Mouse (Mus musculus): ENCODE measurements around the gene Tceal7. TPM values are rescaled to one million over a fixed set of nuclear protein-coding genes. Genes with fewer than 3 reads are reported as not detected.
"Not testable (repeated sequence)": the region's sequence is repeated elsewhere in the genome, so short reads cannot be mapped to it uniquely, and the experiment has no call there.

The Tceal7 gene
- total RNA-seq, 2 experiments from 2014 or later, result 539 to 771 TPM

DNA sequence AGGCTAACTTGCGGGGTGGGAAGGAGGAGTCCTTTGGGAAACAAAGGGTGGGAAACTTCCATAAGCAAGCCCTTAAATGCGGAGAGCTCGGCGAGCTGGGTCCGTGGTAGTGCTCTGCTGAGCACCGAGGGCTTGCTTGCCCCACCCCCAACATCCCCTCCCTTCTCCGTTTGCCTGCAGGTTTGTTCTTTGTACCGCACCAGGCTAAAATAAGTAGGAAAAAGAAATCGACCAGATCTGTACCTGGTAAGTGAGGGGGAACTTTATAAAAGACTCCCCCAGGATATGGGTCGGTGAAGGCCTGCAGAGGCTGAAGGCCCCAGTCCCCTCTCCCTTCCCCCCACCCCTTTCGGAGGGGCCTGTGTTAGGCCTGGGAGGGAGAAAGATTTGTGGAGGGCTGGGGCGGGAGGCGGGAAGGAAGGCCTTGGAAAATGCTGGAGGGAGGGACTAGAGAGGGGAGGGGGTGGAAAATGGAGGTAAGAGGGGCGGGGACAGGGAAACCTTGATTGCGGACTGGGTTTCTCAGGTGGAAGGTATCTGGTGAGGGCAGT is 31.0 kb downstream of the Tceal7 start:
- peak; percentile 5 for DNase-seq

DNA sequence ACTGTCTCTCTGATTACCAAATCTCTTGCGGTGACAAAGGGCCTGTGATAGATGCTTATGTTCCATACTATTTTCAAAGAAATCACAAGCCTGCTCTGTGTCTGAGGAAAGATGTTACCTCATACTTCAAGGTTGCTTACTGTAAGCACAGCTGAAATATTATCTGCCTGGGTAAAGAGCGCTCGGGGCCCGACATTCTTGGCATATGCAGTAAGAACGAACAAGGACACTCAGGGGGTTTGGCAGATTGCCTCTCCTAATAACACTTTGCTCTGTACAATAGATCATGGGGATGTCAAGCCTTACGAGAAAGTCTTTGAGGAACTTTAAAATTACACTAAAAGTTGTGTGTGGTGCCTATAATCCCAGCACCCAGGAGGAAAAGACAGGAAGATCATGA is 34.2 kb downstream of the Tceal7 start:
- no peak for DNase-seq

DNA sequence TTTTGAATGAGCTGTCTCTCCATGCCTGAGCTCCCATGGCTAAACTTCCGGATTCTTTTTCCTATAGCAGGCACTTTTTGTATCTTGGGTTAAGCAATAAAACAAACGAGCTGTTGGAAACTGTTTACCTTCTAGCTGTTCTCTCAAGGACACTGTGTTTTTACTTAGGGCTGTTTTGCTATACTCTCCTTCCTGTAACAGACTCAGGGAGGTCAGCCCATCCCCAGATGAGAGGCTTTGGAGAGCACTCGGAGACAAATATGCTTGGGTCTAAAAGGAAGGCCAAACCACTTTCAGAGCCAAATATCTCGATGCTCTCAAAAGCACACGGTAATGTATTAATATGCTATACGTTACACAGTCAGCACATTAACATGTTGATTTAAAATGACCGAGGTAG is 35.1 kb downstream of the Tceal7 start:
- no peak for DNase-seq

DNA sequence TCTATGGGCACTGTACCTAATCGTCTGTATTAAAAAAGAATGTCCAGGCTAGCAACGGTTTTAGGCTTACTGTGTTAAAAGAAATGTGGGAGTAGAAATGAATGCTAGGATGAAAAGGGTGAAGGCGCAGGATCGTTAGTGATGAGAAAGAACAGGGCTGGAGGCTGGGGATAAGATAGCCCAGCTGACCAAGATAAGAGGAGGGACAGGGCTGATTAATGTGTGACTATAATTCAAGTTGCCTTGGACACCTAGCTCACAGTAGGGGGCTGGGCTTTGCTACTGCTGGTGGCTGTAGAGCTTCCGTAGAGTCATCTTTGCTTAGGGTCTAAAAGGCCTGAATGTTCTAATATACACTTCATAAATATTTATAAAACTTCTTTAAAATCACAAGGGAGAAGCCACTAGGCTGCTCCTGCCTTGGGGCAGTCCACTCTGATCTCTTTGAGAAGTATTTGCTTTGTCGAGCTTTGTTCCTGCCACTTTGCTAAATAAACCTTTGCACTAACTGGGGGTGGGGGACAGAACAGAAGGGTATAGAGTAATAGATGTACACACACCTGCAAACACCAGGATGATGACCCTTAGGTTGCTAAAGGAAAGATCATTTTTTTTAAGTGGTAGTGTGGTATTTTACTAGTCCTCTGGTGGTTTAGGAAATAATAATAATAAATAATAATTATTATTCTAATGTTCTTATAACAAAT is 37.6 kb downstream of the Tceal7 start:
- DNase-seq, result no peak

DNA sequence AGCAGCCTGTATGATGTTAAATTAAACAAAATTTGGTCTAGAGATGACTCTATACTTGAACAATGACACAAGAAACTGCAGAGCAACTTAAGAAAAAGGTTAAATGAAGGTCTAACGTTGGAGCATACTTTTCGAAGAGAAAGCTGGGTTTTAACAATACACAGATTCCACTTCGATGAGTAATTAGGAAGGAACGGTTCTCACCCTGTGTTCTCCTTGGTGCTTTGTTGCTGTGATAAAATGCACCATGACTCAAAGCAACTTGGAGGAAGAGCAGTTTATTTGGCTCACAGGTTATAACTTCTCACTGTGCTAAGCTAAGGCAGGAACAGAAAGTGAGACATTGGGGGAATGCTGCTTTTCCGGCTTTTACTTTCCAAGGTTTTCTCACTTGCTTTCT is 53.1 kb downstream of the Tceal7 start:
- DNase-seq, result no peak

DNA sequence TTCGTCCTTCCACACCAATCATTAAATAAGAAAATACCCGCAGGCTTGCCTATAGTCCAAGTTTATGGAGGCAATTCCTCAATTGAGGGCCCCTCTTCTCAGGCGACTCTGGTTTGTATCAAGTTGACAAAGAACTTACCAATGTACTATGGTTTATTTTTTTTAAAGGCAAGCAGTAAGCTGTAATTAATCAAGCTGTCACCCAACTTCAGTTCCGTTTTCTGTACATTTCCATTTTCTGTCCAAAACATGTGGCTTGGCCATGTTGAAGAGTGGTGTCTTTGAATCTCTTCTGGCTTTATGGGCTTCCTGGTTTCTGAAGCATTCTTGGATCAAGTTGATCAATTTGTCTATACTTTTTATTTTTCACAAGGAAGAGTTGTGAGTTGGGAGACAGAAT is 53.6 kb downstream of the Tceal7 start:
- no peak for DNase-seq

DNA sequence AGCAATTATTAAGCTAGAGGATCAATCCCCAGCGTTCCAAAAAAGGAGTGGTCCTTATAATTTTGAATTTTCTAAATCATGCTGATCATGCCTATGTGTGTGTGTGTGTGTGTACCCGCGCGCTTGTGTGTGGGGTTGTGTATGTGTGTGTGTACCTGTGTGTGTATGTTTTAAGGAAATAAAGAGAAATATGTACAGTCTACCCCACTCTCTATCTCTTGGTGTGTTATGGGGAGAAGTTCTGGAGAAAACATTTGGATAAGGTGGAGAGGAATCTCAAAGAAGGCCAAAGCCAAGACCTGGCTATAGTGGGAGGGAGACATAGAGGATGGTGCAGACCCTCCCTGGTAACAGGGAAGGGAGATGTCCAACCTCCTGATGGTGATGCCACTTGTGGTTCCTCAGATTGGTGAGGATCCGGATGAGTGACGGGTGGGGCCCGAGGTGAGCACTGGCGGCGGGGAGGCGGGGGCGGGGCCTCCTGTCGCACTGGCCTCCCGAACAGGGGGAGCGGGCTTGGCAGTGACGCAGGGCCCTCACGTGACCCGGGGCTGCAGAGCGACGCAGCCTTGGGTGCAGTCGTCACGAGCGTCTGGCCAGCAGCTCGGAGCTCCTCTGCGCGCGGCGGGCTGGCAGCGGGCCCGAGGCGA is 55.3 kb downstream of the Tceal7 start, which contains the start of gene Bex3:
Bex3 (plus strand) TSS at position 511 of the 650 bp plus-strand sequence.
- DNase-seq, result peak; percentile 8

DNA sequence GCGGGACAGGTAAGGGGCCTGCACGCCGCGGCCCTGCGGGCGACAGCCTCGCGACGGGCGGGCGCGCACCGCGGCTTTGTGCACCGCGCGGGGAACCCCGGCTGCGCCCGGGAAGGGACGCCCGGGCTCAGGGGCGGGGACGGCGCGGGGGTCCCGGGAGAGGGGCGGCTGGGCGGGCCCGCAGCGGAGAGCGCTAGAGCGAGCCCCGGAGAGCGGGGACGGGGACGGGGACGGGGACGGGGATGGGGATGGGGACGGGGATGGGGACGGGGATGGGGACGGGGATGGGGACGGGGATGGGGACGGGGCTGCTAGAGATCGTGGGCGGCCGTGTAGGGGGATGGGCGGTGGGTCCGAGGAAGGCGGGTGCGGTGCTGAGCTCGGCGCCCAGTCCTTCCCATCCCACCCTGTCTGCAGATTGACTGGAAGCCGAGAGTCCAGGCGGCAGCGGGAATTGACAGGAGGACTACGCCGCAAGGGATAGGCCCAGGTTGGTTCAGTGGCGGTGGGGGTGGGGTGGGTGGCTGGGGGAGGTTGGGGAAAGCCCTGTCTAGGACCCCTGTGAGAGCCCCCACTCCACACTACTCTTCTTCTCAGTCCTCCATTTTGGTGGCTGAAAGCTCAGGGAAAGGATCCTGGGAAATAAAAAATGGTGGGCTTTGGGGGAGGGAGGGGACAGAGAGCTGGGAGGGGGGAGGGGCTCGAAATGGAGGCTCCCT is 56.0 kb downstream of the Tceal7 start:
- DNase-seq, result not testable (repeated sequence)

GRCm38 (mm10) chrX:136274542-136274941 is 60.0 kb downstream of the Tceal7 start:
- no peak for DNase-seq

GRCm38 (mm10) chrX:136275386-136275785 is 60.8 kb downstream of the Tceal7 start:
- DNase-seq, result no peak

Small RNA genes lying within 50 kb of the gene (microRNA-seq; reads per million reads assigned to microRNA genes)
- gene Mir6383, result 0 reads per million in 2 experiments

Other genes with a start within 250 kb of the Tceal7 start
- gene Arxes2, start 221.0 kb upstream of the Tceal7 start, total RNA-seq (2021), result 1 to 10 TPM; 4.3 to 4.7 TPM
- 1 to 10 TPM; 1.8 to 2.2 TPM for gene Arxes1, start 181.4 kb upstream of the Tceal7 start, total RNA-seq (2021)
- gene Bex2, start 146.5 kb upstream of the Tceal7 start, total RNA-seq (2021), result 1 to 10 TPM in 1 of 2 experiments, under 1 TPM in 1; 0.73 to 1.3 TPM
- gene Nxf3, start 129.5 kb upstream of the Tceal7 start, total RNA-seq (2021), result not detected
- not detected for gene Bex4, start 75.8 kb upstream of the Tceal7 start, total RNA-seq (2021)
- 10 to 100 TPM; 48.0 to 55.1 TPM for gene Tceal8, start 42.4 kb upstream of the Tceal7 start, total RNA-seq (2021)
- gene Tceal5, start 10.9 kb upstream of the Tceal7 start, total RNA-seq (2021), result 10 to 100 TPM; 74.3 to 87.3 TPM
- gene Bex1, start 734 bp downstream of the Tceal7 start, total RNA-seq (2021), result 10 to 100 TPM; 27.7 to 29.1 TPM
- gene Tceal9, start 30.3 kb downstream of the Tceal7 start, total RNA-seq (2021), result 10 to 100 TPM; 74.7 to 80.1 TPM
- 10 to 100 TPM; 23.1 to 32.4 TPM for gene Bex3, start 55.5 kb downstream of the Tceal7 start, total RNA-seq (2021)